Mouse (Mus musculus): ENCODE results near the gene Kcnh2. TPM values are rescaled to one million over a fixed set of nuclear protein-coding genes. Genes with fewer than 3 reads are reported as not detected.

Gene Kcnh2
- polyA plus RNA-seq, 1 experiment from 2014 or later = 9.1 TPM

- Histone ChIP-seq H3K4me3 (ENCODE audit: low read depth, low read length) (no peak overlapping the region), H3K4me1 (replicated peaks; ENCODE audit: control insufficient read depth, insufficient read depth, low read length) (peaks cover 10% of the 10 kb centered on the region; the same call in 1 of the 2 replicates), H3K9me3 (ENCODE audit: control insufficient read depth, low read length) (no peaks in the 10 kb centered on the region), H3K27ac (ENCODE audit: low read depth, low read length) (no peak overlapping the region), H3K9ac (ENCODE audit: low read length) (no peak overlapping the region), H3K36me3 (ENCODE audit: control insufficient read depth, insufficient read depth, low read length) (no peaks in the 10 kb centered on the region), H3K4me2 (ENCODE audit: low read depth, low read length, severe bottlenecking) (no peak overlapping the region), H3K27me3 (ENCODE audit: control insufficient read depth, insufficient read depth, low read length) (peaks cover 33% of the 10 kb centered on the region)
- no peak for DNase-seq (ENCODE audit: low spot score)
- ATAC-seq (replicated peaks; ENCODE audit: low FRiP score) = no peak
- WGBS = 83% methylated on average over 4 of the region's 4 CpGs
These were observed 38.2 kb upstream of the Kcnh2 start for GRCm38 (mm10) chr5:24389658-24390020.

GRCm38 (mm10) chr5:24389011-24389657 lies 37.7 kb upstream of the Kcnh2 start:
- ATAC-seq (replicated peaks; ENCODE audit: low FRiP score) (no peak), DNase-seq (ENCODE audit: low spot score) (no peak)
- peaks cover 33% of the 10 kb centered on the region for H3K27me3 ChIP-seq (ENCODE audit: control insufficient read depth, insufficient read depth, low read length)
- no peak overlapping the region for H3K27ac ChIP-seq (ENCODE audit: low read depth, low read length)
- no peaks in the 10 kb centered on the region for H3K36me3 ChIP-seq (ENCODE audit: control insufficient read depth, insufficient read depth, low read length)
- no peaks in the 10 kb centered on the region for H3K9me3 ChIP-seq (ENCODE audit: control insufficient read depth, low read length)
- H3K4me3 ChIP-seq (ENCODE audit: low read depth, low read length) = no peak overlapping the region
- H3K4me2 ChIP-seq (ENCODE audit: low read depth, low read length, severe bottlenecking) = no peak overlapping the region
- WGBS = 59% methylated on average over 6 of the region's 7 CpGs
- no peak overlapping the region for H3K9ac ChIP-seq (ENCODE audit: low read length)
- H3K4me1 ChIP-seq (replicated peaks; ENCODE audit: control insufficient read depth, insufficient read depth, low read length) = peaks cover 10% of the 10 kb centered on the region; the same call in 1 of the 2 replicates

GRCm38 (mm10) chr5:24388246-24388915 lies 37.0 kb upstream of the Kcnh2 start:
- H3K4me3 ChIP-seq (ENCODE audit: low read depth, low read length) = peak overlapping the region; percentile 39
- no peaks in the 10 kb centered on the region for H3K9me3 ChIP-seq (ENCODE audit: control insufficient read depth, low read length)
- H3K9ac ChIP-seq (ENCODE audit: low read length) = peak overlapping the region; percentile 57
- peaks cover 10% of the 10 kb centered on the region; the same call in 1 of the 2 replicates for H3K4me1 ChIP-seq (replicated peaks; ENCODE audit: control insufficient read depth, insufficient read depth, low read length)
- DNase-seq (ENCODE audit: low spot score) (no peak), ATAC-seq (replicated peaks; ENCODE audit: low FRiP score) (no peak)
- H3K36me3 ChIP-seq (ENCODE audit: control insufficient read depth, insufficient read depth, low read length) = no peaks in the 10 kb centered on the region
- peak overlapping the region; percentile 95 for H3K4me2 ChIP-seq (ENCODE audit: low read depth, low read length, severe bottlenecking)
- H3K27ac ChIP-seq (ENCODE audit: low read depth, low read length) = no peak overlapping the region
- 22% methylated on average over 26 of the region's 26 CpGs for WGBS
- H3K27me3 ChIP-seq (ENCODE audit: control insufficient read depth, insufficient read depth, low read length) = peaks cover 33% of the 10 kb centered on the region

GRCm38 (mm10) chr5:24387264-24388241 lies 36.1 kb upstream of the Kcnh2 start:
- Histone ChIP-seq H3K27ac (ENCODE audit: low read depth, low read length) (no peak overlapping the region), H3K9me3 (ENCODE audit: control insufficient read depth, low read length) (no peaks in the 10 kb centered on the region), H3K4me2 (ENCODE audit: low read depth, low read length, severe bottlenecking) (peak overlapping the region; percentile 95), H3K27me3 (ENCODE audit: control insufficient read depth, insufficient read depth, low read length) (peaks cover 33% of the 10 kb centered on the region), H3K4me1 (replicated peaks; ENCODE audit: control insufficient read depth, insufficient read depth, low read length) (peaks cover 16% of the 10 kb centered on the region; the same call in 1 of the 2 replicates), H3K4me3 (ENCODE audit: low read depth, low read length) (peak overlapping the region; percentile 39), H3K9ac (ENCODE audit: low read length) (peak overlapping the region; percentile 57), H3K36me3 (ENCODE audit: control insufficient read depth, insufficient read depth, low read length) (no peaks in the 10 kb centered on the region)
- ATAC-seq (replicated peaks; ENCODE audit: low FRiP score) (peak; percentile 59), DNase-seq (ENCODE audit: low spot score) (peak; percentile 78)
- WGBS = under 1% methylated on average over 73 of the region's 73 CpGs

GRCm38 (mm10) chr5:24385887-24386550 lies 34.6 kb upstream of the Kcnh2 start:
- H3K27ac ChIP-seq (ENCODE audit: low read depth, low read length) = no peak overlapping the region
- 77% methylated on average over 10 of the region's 10 CpGs for WGBS
- no peak overlapping the region for H3K4me3 ChIP-seq (ENCODE audit: low read depth, low read length)
- H3K36me3 ChIP-seq (ENCODE audit: control insufficient read depth, insufficient read depth, low read length) = no peaks in the 10 kb centered on the region
- H3K27me3 ChIP-seq (ENCODE audit: control insufficient read depth, insufficient read depth, low read length) = peaks cover 33% of the 10 kb centered on the region
- H3K4me1 ChIP-seq (replicated peaks; ENCODE audit: control insufficient read depth, insufficient read depth, low read length) = peaks cover 16% of the 10 kb centered on the region; the same call in 1 of the 2 replicates
- ATAC-seq (replicated peaks; ENCODE audit: low FRiP score) = no peak
- H3K4me2 ChIP-seq (ENCODE audit: low read depth, low read length, severe bottlenecking) = no peak overlapping the region
- no peak overlapping the region for H3K9ac ChIP-seq (ENCODE audit: low read length)
- H3K9me3 ChIP-seq (ENCODE audit: control insufficient read depth, low read length) = no peaks in the 10 kb centered on the region
- no peak for DNase-seq (ENCODE audit: low spot score)

GRCm38 (mm10) chr5:24385374-24385773 lies 34.0 kb upstream of the Kcnh2 start:
- H3K4me3 ChIP-seq (ENCODE audit: low read depth, low read length) = no peak overlapping the region
- no peaks in the 10 kb centered on the region for H3K9me3 ChIP-seq (ENCODE audit: control insufficient read depth, low read length)
- peaks cover 33% of the 10 kb centered on the region for H3K27me3 ChIP-seq (ENCODE audit: control insufficient read depth, insufficient read depth, low read length)
- no peak overlapping the region for H3K27ac ChIP-seq (ENCODE audit: low read depth, low read length)
- no peaks in the 10 kb centered on the region for H3K36me3 ChIP-seq (ENCODE audit: control insufficient read depth, insufficient read depth, low read length)
- no peak overlapping the region for H3K9ac ChIP-seq (ENCODE audit: low read length)
- no peak for DNase-seq (ENCODE audit: low spot score)
- ATAC-seq (replicated peaks; ENCODE audit: low FRiP score) = no peak
- H3K4me1 ChIP-seq (replicated peaks; ENCODE audit: control insufficient read depth, insufficient read depth, low read length) = peaks cover 16% of the 10 kb centered on the region; the same call in 1 of the 2 replicates
- H3K4me2 ChIP-seq (ENCODE audit: low read depth, low read length, severe bottlenecking) = no peak overlapping the region
- 89% methylated on average over 5 of the region's 5 CpGs for WGBS

- H3K4me1 ChIP-seq (replicated peaks; ENCODE audit: control insufficient read depth, insufficient read depth, low read length) = peaks cover 16% of the 10 kb centered on the region; the same call in 1 of the 2 replicates
- no peaks in the 10 kb centered on the region for H3K36me3 ChIP-seq (ENCODE audit: control insufficient read depth, insufficient read depth, low read length)
- no peaks in the 10 kb centered on the region for H3K9me3 ChIP-seq (ENCODE audit: control insufficient read depth, low read length)
- 76% methylated on average over 6 of the region's 6 CpGs for WGBS
- no peak overlapping the region for H3K4me2 ChIP-seq (ENCODE audit: low read depth, low read length, severe bottlenecking)
- peaks cover 33% of the 10 kb centered on the region for H3K27me3 ChIP-seq (ENCODE audit: control insufficient read depth, insufficient read depth, low read length)
- H3K4me3 ChIP-seq (ENCODE audit: low read depth, low read length) = no peak overlapping the region
- no peak overlapping the region for H3K9ac ChIP-seq (ENCODE audit: low read length)
- no peak for ATAC-seq (replicated peaks; ENCODE audit: low FRiP score)
- no peak for DNase-seq (ENCODE audit: low spot score)
- no peak overlapping the region for H3K27ac ChIP-seq (ENCODE audit: low read depth, low read length)
These were observed 33.0 kb upstream of the Kcnh2 start for GRCm38 (mm10) chr5:24384407-24384806.

Data from forebrain, embryonic 11.5 days (tissue).